In genomic region chr12:102729855-102730797, GRCm38 (mm10) we compare ENCODE assay signal across 8 mouse cellular contexts. TPM values are rescaled to one million over a fixed set of nuclear protein-coding genes. Genes with fewer than 3 reads are reported as not detected.
DNase-seq lines count a peak whose midpoint lies in the region; ATAC-seq lines count a peak whose summit lies in the region.

No protein-coding gene starts in this region.

- no peaks in the 10 kb centered on the region for H3K36me3 ChIP-seq in hindbrain, embryonic 12.5 days
- no peaks in the 10 kb centered on the region for H3K36me3 ChIP-seq in lung, embryonic 16.5 days (ENCODE audit: control insufficient read depth, insufficient read depth, low read length)

- H3K4me3 ChIP-seq in hindbrain, embryonic 12.5 days = peak overlapping the region; percentile 13
- H3K4me3 ChIP-seq in lung, embryonic 16.5 days (ENCODE audit: low read length) = peak overlapping the region; percentile 31; the same call in 1 of the 2 replicates

- peak overlapping the region; percentile 95 for H3K27ac ChIP-seq in hindbrain, embryonic 12.5 days
- 0 out of 2 replicates have a peak overlapping the region, but pooled peaks have one; percentile 23 for H3K27ac ChIP-seq in lung, embryonic 16.5 days (ENCODE audit: low read length)

- H3K27me3 ChIP-seq in hindbrain, embryonic 12.5 days = no peaks in the 10 kb centered on the region
- no peaks in the 10 kb centered on the region for H3K27me3 ChIP-seq in lung, embryonic 16.5 days (ENCODE audit: control insufficient read depth, insufficient read depth, low read depth, low read length)

- no peaks in the 10 kb centered on the region for H3K9me3 ChIP-seq in hindbrain, embryonic 12.5 days (replicated peaks)
- H3K9me3 ChIP-seq in lung, embryonic 16.5 days (ENCODE audit: control insufficient read depth, low read length) = no peaks in the 10 kb centered on the region

- H3K4me1 ChIP-seq in hindbrain, embryonic 12.5 days = peaks cover 19% of the 10 kb centered on the region
- peaks cover 9% of the 10 kb centered on the region for H3K4me1 ChIP-seq in lung, embryonic 16.5 days (replicated peaks; ENCODE audit: control insufficient read depth, insufficient read depth, low read length)

- 30% methylated on average over 26 of the region's 26 CpGs for WGBS in hindbrain, embryonic 12.5 days
- WGBS in lung, embryonic 16.5 days = 33% methylated on average over 26 of the region's 26 CpGs

- 0 out of 2 replicates have a peak, but pooled peaks have one; percentile 62 for ATAC-seq in erythroblast, adult 5-6 weeks (replicated peaks; ENCODE audit: low FRiP score, poor library complexity, severe bottlenecking)
- peak; percentile 98 for ATAC-seq in hindbrain, embryonic 12.5 days (ENCODE audit: low FRiP score)
- ATAC-seq in lung, embryonic 16.5 days (ENCODE audit: low read depth) = peak; percentile 95

- peak; percentile 91 for DNase-seq in Muller cell, postnatal 12 days (ENCODE audit: inconsistent ontology term)
- peak; percentile 56 for DNase-seq in c-Kit-negative CD71-positive TER-119-positive erythroid progenitor cells, embryonic 14.5 days (ENCODE audit: low read depth, low spot score)
- DNase-seq in layer of hippocampus, postnatal 10 days (ENCODE audit: low spot score in 2 of 2) = peak; percentile 69 to 83
- DNase-seq in retina, embryonic 14.5 days (ENCODE audit: low spot score) = peak; percentile 93
- DNase-seq in MN1 (ENCODE audit: low spot score) = no peak

- peak overlapping the region; percentile 5; the same call in 1 of the 2 replicates for H3K9ac ChIP-seq in hindbrain, embryonic 12.5 days
- no peak overlapping the region for H3K9ac ChIP-seq in lung, embryonic 16.5 days (ENCODE audit: low read length)

- peak overlapping the region; percentile 48 for H3K4me2 ChIP-seq in hindbrain, embryonic 12.5 days (replicated peaks)
- H3K4me2 ChIP-seq in lung, embryonic 16.5 days (ENCODE audit: low read depth, low read length) = peak overlapping the region; percentile 50

RNA-seq across cellular contexts. Expression of gene Moap1, which starts 13.3 kb away (rescaled TPM):
- 0.84 and 2.1 TPM in 2 replicates for total RNA-seq in erythroblast, adult 5-6 weeks (2015; ENCODE audit: low replicate concordance)
- total RNA-seq in erythroblast, adult 5-6 weeks (2017; ENCODE audit: low replicate concordance) = 2.0 and 2.2 TPM in 2 replicates
- 35.1 and 38.2 TPM in 2 replicates for polyA plus RNA-seq in hindbrain, embryonic 12.5 days (2016; fragmentation: Nextera tagmentation; extraction: Ambion mirVana)
- 10 to 100 TPM; 30.8 to 30.9 TPM for total RNA-seq in layer of hippocampus, postnatal 10 days (2021)
- 22.0 and 24.4 TPM in 2 replicates for polyA plus RNA-seq in lung, embryonic 16.5 days (2015; fragmentation: Nextera tagmentation; extraction: Ambion mirVana)

RNA-seq across cellular contexts. Expression of gene Tmem251, which starts 13.4 kb away (rescaled TPM):
- total RNA-seq in erythroblast, adult 5-6 weeks (2015; ENCODE audit: low replicate concordance) = 4.4 and 4.6 TPM in 2 replicates
- total RNA-seq in erythroblast, adult 5-6 weeks (2017; ENCODE audit: low replicate concordance) = 5.5 and 10.3 TPM in 2 replicates
- polyA plus RNA-seq in hindbrain, embryonic 12.5 days (2016; fragmentation: Nextera tagmentation; extraction: Ambion mirVana) = 10.8 and 11.7 TPM in 2 replicates
- total RNA-seq in layer of hippocampus, postnatal 10 days (2021) = 1 to 10 TPM; 4.7 TPM
- 7.4 and 8.0 TPM in 2 replicates for polyA plus RNA-seq in lung, embryonic 16.5 days (2015; fragmentation: Nextera tagmentation; extraction: Ambion mirVana)

RNA-seq across cellular contexts. Expression of gene Itpk1, which starts 25.4 kb away (rescaled TPM):
- total RNA-seq in erythroblast, adult 5-6 weeks (2015; ENCODE audit: low replicate concordance) = 1.2 and 3.3 TPM in 2 replicates
- total RNA-seq in erythroblast, adult 5-6 weeks (2017; ENCODE audit: low replicate concordance) = 5.3 TPM in 2 replicates
- polyA plus RNA-seq in hindbrain, embryonic 12.5 days (2016; fragmentation: Nextera tagmentation; extraction: Ambion mirVana) = 16.6 and 17.1 TPM in 2 replicates
- 10 to 100 TPM; 49.4 to 52.8 TPM for total RNA-seq in layer of hippocampus, postnatal 10 days (2021)
- 10.6 and 11.8 TPM in 2 replicates for polyA plus RNA-seq in lung, embryonic 16.5 days (2015; fragmentation: Nextera tagmentation; extraction: Ambion mirVana)

RNA-seq across cellular contexts. Expression of gene Gm28051, which starts 27.4 kb away (rescaled TPM):
- not detected in 2 replicates for total RNA-seq in erythroblast, adult 5-6 weeks (2015; ENCODE audit: low replicate concordance)
- not detected in 2 replicates for total RNA-seq in erythroblast, adult 5-6 weeks (2017; ENCODE audit: low replicate concordance)
- not detected in 2 replicates for polyA plus RNA-seq in hindbrain, embryonic 12.5 days (2016; fragmentation: Nextera tagmentation; extraction: Ambion mirVana)
- total RNA-seq in layer of hippocampus, postnatal 10 days (2021) = not detected
- not detected in 2 replicates for polyA plus RNA-seq in lung, embryonic 16.5 days (2015; fragmentation: Nextera tagmentation; extraction: Ambion mirVana)

RNA-seq across cellular contexts. Expression of gene Gon7, which starts 27.5 kb away (rescaled TPM):
- 5.0 and 9.6 TPM in 2 replicates for total RNA-seq in erythroblast, adult 5-6 weeks (2015; ENCODE audit: low replicate concordance)
- total RNA-seq in erythroblast, adult 5-6 weeks (2017; ENCODE audit: low replicate concordance) = 2.5 and 13.1 TPM in 2 replicates
- 40.1 and 44.5 TPM in 2 replicates for polyA plus RNA-seq in hindbrain, embryonic 12.5 days (2016; fragmentation: Nextera tagmentation; extraction: Ambion mirVana)
- 10 to 100 TPM; 12.4 to 12.6 TPM for total RNA-seq in layer of hippocampus, postnatal 10 days (2021)
- polyA plus RNA-seq in lung, embryonic 16.5 days (2015; fragmentation: Nextera tagmentation; extraction: Ambion mirVana) = 26.4 and 26.9 TPM in 2 replicates

Comparison
In these comparisons a context has a peak if more than half of its experiments do, and no peak if none do; other contexts are left out.
1. RNA of gene Moap1, which starts 13.3 kb away (total RNA-seq): 30.8 to 30.9 TPM in layer of hippocampus, postnatal 10 days; 0.84 to 2.2 TPM in erythroblast, adult 5-6 weeks; every median in the first group is over 4 times any median in the second.
2. RNA of gene Itpk1, which starts 25.4 kb away (total RNA-seq): 49.4 to 52.8 TPM in layer of hippocampus, postnatal 10 days; 1.2 to 5.3 TPM in erythroblast, adult 5-6 weeks; every median in the first group is over 4 times any median in the second.
3. Peak in every context shown above with its lines, with median percentiles within 50 percentile points of each other: ATAC-seq.